Mouse (Mus musculus) bone marrow macrophage, adult 2 months (primary cell): ENCODE data around the gene Gm43738.

Source experiments
- CTCF ChIP-seq: IDR thresholded peaks from 2 replicates; pipeline ENCODE4 v1.5.1; 2012; ENCODE audit warnings: low read depth, mild to moderate bottlenecking, low read length, moderate library complexity
- POLR2A ChIP-seq: IDR thresholded peaks from 2 replicates; pipeline ENCODE4 v1.6.1; 2012; ENCODE audit warnings: mild to moderate bottlenecking, low read depth, low read length, borderline replicate concordance

DNA sequence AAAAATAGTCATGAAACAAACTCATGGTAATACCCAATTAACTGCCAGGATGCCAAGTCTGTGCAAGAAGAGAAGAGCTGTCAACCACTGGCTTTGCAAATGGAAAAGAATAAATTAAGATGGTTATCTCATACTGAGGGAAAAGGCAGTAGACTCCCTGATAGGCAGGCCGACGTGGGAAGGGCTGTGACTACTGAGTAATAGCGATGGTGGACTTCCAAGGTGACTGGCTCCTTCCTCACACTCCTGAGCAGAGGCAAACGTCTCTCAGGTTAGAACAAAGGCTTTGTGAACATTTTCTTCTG lies 2.3 kb upstream of the Gm43738 start:
- TF ChIP-seq CTCF (no peak), POLR2A (no peak)
